Mouse (Mus musculus): ENCODE measurements around the gene Eef2kmt.

- no peak for TF ChIP-seq POLR2A (IDR thresholded peaks at IDR 0.05; ENCODE audit: low read depth, low read length)
- no peak for TF ChIP-seq CTCF (IDR thresholded peaks at IDR 0.05; ENCODE audit: extremely low read depth, insufficient read length, insufficient replicate concordance, low read depth, low read length)
Measured at GRCm38 (mm10) chr16:5214126-5214525, 41.7 kb downstream of the Eef2kmt start.

Measured in small intestine, adult 2 months (tissue).